Mouse (Mus musculus): ENCODE data around the gene Smim27.

- no peak for TF ChIP-seq CTCF (IDR thresholded peaks at IDR 0.05; ENCODE audit: low read depth)
- no peak for TF ChIP-seq EP300 (IDR thresholded peaks at IDR 0.05; ENCODE audit: low read depth)
Observed at GRCm38 (mm10) chr4:40234256-40234655, 35.1 kb upstream of the Smim27 start.
